Mouse (Mus musculus): ENCODE results near the gene D630036H23Rik. TPM values are rescaled to one million over a fixed set of nuclear protein-coding genes. Genes with fewer than 3 reads are reported as not detected.
"Not testable (repeated sequence)": the region's sequence is repeated elsewhere in the genome, so short reads cannot be mapped to it uniquely, and the experiment has no call there.

Gene D630036H23Rik
- polyA plus RNA-seq, 1 experiment from 2014 or later: 0.63 TPM

GRCm38 (mm10) chr12:36380254-36380653 is 1.7 kb downstream of the D630036H23Rik start:
- DNase-seq (ENCODE audit: low spot score) (no peak), ATAC-seq (replicated peaks; ENCODE audit: low FRiP score) (no peak)
- Histone ChIP-seq H3K27me3 (replicated peaks; ENCODE audit: control insufficient read depth, insufficient read depth, low read length) (no peaks in the 10 kb centered on the region), H3K36me3 (ENCODE audit: control insufficient read depth, insufficient read depth, low read length) (no peaks in the 10 kb centered on the region), H3K9ac (ENCODE audit: low read depth, low read length) (no peak overlapping the region), H3K4me1 (replicated peaks; ENCODE audit: control insufficient read depth, insufficient read depth, low read length) (peaks cover 6% of the 10 kb centered on the region), H3K9me3 (ENCODE audit: control insufficient read depth, low read length) (no peaks in the 10 kb centered on the region), H3K4me3 (ENCODE audit: low read depth, low read length) (no peak overlapping the region), H3K4me2 (no peak overlapping the region), H3K27ac (ENCODE audit: low read depth, low read length) (no peak overlapping the region)
- 66% methylated on average over 3 of the region's 3 CpGs for WGBS

GRCm38 (mm10) chr12:36376391-36376790 is 5.6 kb downstream of the D630036H23Rik start:
- WGBS: 73% methylated on average over 3 of the region's 4 CpGs
- not testable (repeated sequence) for H3K27ac ChIP-seq (ENCODE audit: low read depth, low read length); H3K4me1 ChIP-seq (replicated peaks; ENCODE audit: control insufficient read depth, insufficient read depth, low read length); ATAC-seq (replicated peaks; ENCODE audit: low FRiP score); H3K4me3 ChIP-seq (ENCODE audit: low read depth, low read length); H3K4me2 ChIP-seq; H3K9me3 ChIP-seq (ENCODE audit: control insufficient read depth, low read length); H3K9ac ChIP-seq (ENCODE audit: low read depth, low read length); DNase-seq (ENCODE audit: low spot score); H3K36me3 ChIP-seq (ENCODE audit: control insufficient read depth, insufficient read depth, low read length); H3K27me3 ChIP-seq (replicated peaks; ENCODE audit: control insufficient read depth, insufficient read depth, low read length)

DNA sequence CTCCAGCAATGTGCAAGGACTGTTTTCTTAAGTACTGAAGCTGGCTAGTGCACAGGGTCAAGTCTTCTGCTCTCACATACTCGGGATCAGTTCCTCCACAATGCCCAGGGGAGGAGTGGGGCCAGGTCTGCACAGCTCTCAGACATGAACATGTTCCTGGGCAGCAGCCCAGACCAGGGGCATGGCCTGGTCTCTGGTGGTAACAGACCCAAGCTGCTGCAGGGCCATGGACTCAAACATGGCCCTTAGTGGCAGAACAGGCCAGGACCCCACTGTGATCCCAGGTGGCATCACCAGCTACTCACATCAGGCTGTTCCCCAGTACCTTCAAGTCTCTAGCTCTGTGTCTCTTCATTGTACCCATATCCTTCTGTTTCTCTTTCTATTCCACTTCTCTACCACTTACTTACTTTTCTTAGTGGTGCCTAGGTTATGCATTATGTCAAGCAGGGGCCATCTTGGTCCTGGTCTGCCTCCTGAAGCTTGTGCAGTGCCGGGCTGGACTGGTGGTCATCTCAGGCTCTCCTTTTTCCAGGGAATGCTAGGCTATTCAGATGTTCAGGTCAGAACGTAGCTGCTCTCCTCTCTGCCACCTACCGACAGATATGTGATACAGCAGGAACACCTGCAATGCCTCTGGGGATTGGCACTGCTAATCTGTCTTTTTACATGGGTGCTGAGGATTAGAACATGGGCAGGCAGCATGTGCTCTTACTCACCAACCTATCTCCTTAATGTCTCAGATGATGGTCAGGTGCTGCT is 8.6 kb downstream of the D630036H23Rik start:
- Histone ChIP-seq H3K4me3 (ENCODE audit: low read depth, low read length) (no peak overlapping the region), H3K4me2 (no peak overlapping the region), H3K27me3 (replicated peaks; ENCODE audit: control insufficient read depth, insufficient read depth, low read length) (no peaks in the 10 kb centered on the region), H3K9ac (ENCODE audit: low read depth, low read length) (no peak overlapping the region), H3K4me1 (replicated peaks; ENCODE audit: control insufficient read depth, insufficient read depth, low read length) (no peaks in the 10 kb centered on the region), H3K36me3 (ENCODE audit: control insufficient read depth, insufficient read depth, low read length) (no peaks in the 10 kb centered on the region), H3K27ac (ENCODE audit: low read depth, low read length) (no peak overlapping the region), H3K9me3 (ENCODE audit: control insufficient read depth, low read length) (no peaks in the 10 kb centered on the region)
- 43% methylated on average over 4 of the region's 4 CpGs for WGBS
- no peak; the same call in 1 of the 2 replicates for ATAC-seq (replicated peaks; ENCODE audit: low FRiP score)
- DNase-seq (ENCODE audit: low spot score): no peak

DNA sequence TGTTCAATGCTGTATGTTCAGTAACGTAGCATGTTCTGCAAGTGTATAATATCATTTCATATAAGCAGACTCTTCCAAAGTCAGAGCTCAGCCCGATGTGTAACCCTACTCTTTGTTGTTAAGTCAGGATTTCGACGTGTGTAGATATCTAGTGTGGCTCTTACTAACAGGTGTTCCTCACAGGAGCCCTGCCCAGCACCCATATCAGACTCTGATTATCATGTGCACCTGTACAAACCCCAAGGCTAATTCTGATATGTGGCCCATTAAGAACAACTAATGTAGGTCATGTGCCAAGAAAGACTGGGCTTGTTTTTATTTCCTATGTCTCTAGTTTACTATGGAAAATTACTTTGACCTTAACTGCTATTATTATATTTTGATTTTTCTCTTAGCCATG is 18.0 kb downstream of the D630036H23Rik start:
- WGBS: 86% methylated on average over 4 of the region's 4 CpGs
- DNase-seq (ENCODE audit: low spot score) (no peak), ATAC-seq (replicated peaks; ENCODE audit: low FRiP score) (no peak)

DNA sequence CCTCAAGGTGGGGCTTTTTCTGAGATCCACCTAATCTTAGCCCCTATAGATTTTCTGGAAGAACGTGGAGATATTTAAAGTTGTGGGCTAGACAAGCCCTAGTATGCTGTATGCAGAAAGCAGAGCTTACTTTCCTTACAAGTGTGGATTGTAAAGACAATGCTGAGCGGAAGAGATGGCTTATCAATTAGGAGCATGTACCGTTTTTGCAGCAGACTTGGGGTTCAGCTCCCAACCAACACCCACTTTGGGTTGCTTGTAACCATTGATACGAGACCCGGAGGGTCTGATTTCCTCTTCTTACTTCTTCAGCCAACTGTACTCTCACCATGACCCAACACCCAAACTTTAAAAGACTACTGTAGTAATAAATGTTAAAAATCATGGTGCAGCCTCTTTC is 21.3 kb downstream of the D630036H23Rik start:
- no peaks in the 10 kb centered on the region for H3K27me3 ChIP-seq (replicated peaks; ENCODE audit: control insufficient read depth, insufficient read depth, low read length)
- H3K4me2 ChIP-seq: no peak overlapping the region
- WGBS: 70% methylated on average over 5 of the region's 5 CpGs
- no peaks in the 10 kb centered on the region for H3K36me3 ChIP-seq (ENCODE audit: control insufficient read depth, insufficient read depth, low read length)
- H3K9me3 ChIP-seq (ENCODE audit: control insufficient read depth, low read length): no peaks in the 10 kb centered on the region
- ATAC-seq (replicated peaks; ENCODE audit: low FRiP score) (no peak), DNase-seq (ENCODE audit: low spot score) (no peak)
- no peak overlapping the region for H3K9ac ChIP-seq (ENCODE audit: low read depth, low read length)
- H3K4me1 ChIP-seq (replicated peaks; ENCODE audit: control insufficient read depth, insufficient read depth, low read length): no peaks in the 10 kb centered on the region
- no peak overlapping the region for H3K4me3 ChIP-seq (ENCODE audit: low read depth, low read length)
- H3K27ac ChIP-seq (ENCODE audit: low read depth, low read length): no peak overlapping the region

More for the DNA sequence above, 18.0 kb downstream of the D630036H23Rik start:
- no peak overlapping the region for H3K27ac ChIP-seq (ENCODE audit: low read depth, low read length)
- H3K4me3 ChIP-seq (ENCODE audit: low read depth, low read length): no peak overlapping the region
- H3K4me1 ChIP-seq (replicated peaks; ENCODE audit: control insufficient read depth, insufficient read depth, low read length): no peaks in the 10 kb centered on the region
- H3K9me3 ChIP-seq (ENCODE audit: control insufficient read depth, low read length): no peaks in the 10 kb centered on the region
- no peaks in the 10 kb centered on the region for H3K36me3 ChIP-seq (ENCODE audit: control insufficient read depth, insufficient read depth, low read length)
- no peak overlapping the region for H3K9ac ChIP-seq (ENCODE audit: low read depth, low read length)
- H3K27me3 ChIP-seq (replicated peaks; ENCODE audit: control insufficient read depth, insufficient read depth, low read length): no peaks in the 10 kb centered on the region
- no peak overlapping the region for H3K4me2 ChIP-seq

DNA sequence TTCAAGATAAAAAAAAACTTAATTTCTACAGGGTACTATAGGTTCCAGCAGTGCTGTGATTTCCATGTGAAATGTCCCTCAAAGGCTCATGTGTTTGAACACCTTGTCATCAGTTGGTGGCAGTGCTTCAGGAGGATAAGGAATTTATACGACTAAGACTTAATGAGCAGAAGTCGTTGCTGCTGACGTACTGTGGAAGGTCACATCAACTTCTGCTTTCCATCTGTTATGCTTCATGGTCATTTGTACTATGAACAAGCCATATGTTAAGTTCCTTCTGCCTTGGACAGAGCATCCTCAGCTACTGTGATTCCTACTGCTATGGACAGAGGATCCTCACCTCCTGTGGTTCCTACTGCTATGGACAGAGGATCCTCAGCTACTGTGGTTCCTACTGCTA is 21.9 kb downstream of the D630036H23Rik start:
- Histone ChIP-seq H3K4me2 (no peak overlapping the region), H3K27me3 (replicated peaks; ENCODE audit: control insufficient read depth, insufficient read depth, low read length) (no peaks in the 10 kb centered on the region), H3K27ac (ENCODE audit: low read depth, low read length) (no peak overlapping the region), H3K9ac (ENCODE audit: low read depth, low read length) (no peak overlapping the region), H3K4me3 (ENCODE audit: low read depth, low read length) (no peak overlapping the region), H3K36me3 (ENCODE audit: control insufficient read depth, insufficient read depth, low read length) (no peaks in the 10 kb centered on the region), H3K9me3 (ENCODE audit: control insufficient read depth, low read length) (no peaks in the 10 kb centered on the region), H3K4me1 (replicated peaks; ENCODE audit: control insufficient read depth, insufficient read depth, low read length) (no peaks in the 10 kb centered on the region)
- 82% methylated on average over 3 of the region's 3 CpGs for WGBS
- ATAC-seq (replicated peaks; ENCODE audit: low FRiP score): no peak
- no peak for DNase-seq (ENCODE audit: low spot score)

- DNase-seq (ENCODE audit: low spot score): no peak
Measured at GRCm38 (mm10) chr12:36344131-36344530, 37.9 kb downstream of the D630036H23Rik start.

DNA sequence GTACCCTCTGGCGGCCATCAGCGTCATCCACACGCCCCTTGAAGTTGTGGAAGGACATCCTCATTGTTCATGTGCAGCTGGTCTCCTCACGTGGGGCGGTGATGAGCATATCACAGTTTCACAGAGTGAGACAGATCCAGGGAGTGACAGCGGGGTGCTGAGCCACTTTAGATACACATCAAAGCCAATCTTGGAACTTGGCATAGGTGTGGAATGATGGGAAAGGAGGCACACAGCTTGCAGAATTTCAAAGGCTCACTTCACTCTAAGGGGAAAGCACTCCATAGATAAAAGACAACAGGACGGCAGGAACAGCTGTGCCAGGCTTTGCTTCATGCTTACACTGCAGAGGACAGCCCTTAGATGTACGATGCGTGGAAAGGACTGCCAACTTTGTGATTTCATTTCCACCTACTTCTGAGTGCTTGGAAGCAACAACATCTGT is 48.1 kb downstream of the D630036H23Rik start:
- WGBS: 70% methylated on average over 9 of the region's 9 CpGs
- DNase-seq (ENCODE audit: low spot score) (no peak), ATAC-seq (replicated peaks; ENCODE audit: low FRiP score) (no peak)
- no peaks in the 10 kb centered on the region for H3K36me3 ChIP-seq (ENCODE audit: control insufficient read depth, insufficient read depth, low read length)
- no peak overlapping the region for H3K27ac ChIP-seq (ENCODE audit: low read depth, low read length)
- H3K9me3 ChIP-seq (ENCODE audit: control insufficient read depth, low read length): no peaks in the 10 kb centered on the region
- no peak overlapping the region for H3K9ac ChIP-seq (ENCODE audit: low read depth, low read length)
- H3K4me1 ChIP-seq (replicated peaks; ENCODE audit: control insufficient read depth, insufficient read depth, low read length): no peaks in the 10 kb centered on the region
- H3K4me2 ChIP-seq: no peak overlapping the region
- H3K27me3 ChIP-seq (replicated peaks; ENCODE audit: control insufficient read depth, insufficient read depth, low read length): no peaks in the 10 kb centered on the region
- H3K4me3 ChIP-seq (ENCODE audit: low read depth, low read length): no peak overlapping the region

More at GRCm38 (mm10) chr12:36344131-36344530, 37.9 kb downstream of the D630036H23Rik start:
- no peak for ATAC-seq (replicated peaks; ENCODE audit: low FRiP score)
- WGBS: 80% methylated on average over 4 of the region's 4 CpGs
- Histone ChIP-seq H3K9ac (ENCODE audit: low read depth, low read length) (no peak overlapping the region), H3K4me1 (replicated peaks; ENCODE audit: control insufficient read depth, insufficient read depth, low read length) (no peaks in the 10 kb centered on the region), H3K27me3 (replicated peaks; ENCODE audit: control insufficient read depth, insufficient read depth, low read length) (no peaks in the 10 kb centered on the region), H3K9me3 (ENCODE audit: control insufficient read depth, low read length) (no peaks in the 10 kb centered on the region), H3K4me2 (no peak overlapping the region), H3K36me3 (ENCODE audit: control insufficient read depth, insufficient read depth, low read length) (no peaks in the 10 kb centered on the region), H3K4me3 (ENCODE audit: low read depth, low read length) (no peak overlapping the region), H3K27ac (ENCODE audit: low read depth, low read length) (no peak overlapping the region)

GRCm38 (mm10) chr12:36332676-36333075 is 49.3 kb downstream of the D630036H23Rik start:
- Histone ChIP-seq H3K4me2 (no peak overlapping the region), H3K4me3 (ENCODE audit: low read depth, low read length) (no peak overlapping the region), H3K9me3 (ENCODE audit: control insufficient read depth, low read length) (no peaks in the 10 kb centered on the region), H3K27ac (ENCODE audit: low read depth, low read length) (no peak overlapping the region), H3K4me1 (replicated peaks; ENCODE audit: control insufficient read depth, insufficient read depth, low read length) (no peaks in the 10 kb centered on the region), H3K27me3 (replicated peaks; ENCODE audit: control insufficient read depth, insufficient read depth, low read length) (no peaks in the 10 kb centered on the region), H3K36me3 (ENCODE audit: control insufficient read depth, insufficient read depth, low read length) (no peaks in the 10 kb centered on the region), H3K9ac (ENCODE audit: low read depth, low read length) (no peak overlapping the region)
- DNase-seq (ENCODE audit: low spot score) (no peak), ATAC-seq (replicated peaks; ENCODE audit: low FRiP score) (no peak)
- 77% methylated on average over 1 of the region's 1 CpGs for WGBS

All from liver, embryonic 11.5 days (tissue).